Comparison of ENCODE assay signal across 26 mouse cellular contexts in the genomic region with DNA sequence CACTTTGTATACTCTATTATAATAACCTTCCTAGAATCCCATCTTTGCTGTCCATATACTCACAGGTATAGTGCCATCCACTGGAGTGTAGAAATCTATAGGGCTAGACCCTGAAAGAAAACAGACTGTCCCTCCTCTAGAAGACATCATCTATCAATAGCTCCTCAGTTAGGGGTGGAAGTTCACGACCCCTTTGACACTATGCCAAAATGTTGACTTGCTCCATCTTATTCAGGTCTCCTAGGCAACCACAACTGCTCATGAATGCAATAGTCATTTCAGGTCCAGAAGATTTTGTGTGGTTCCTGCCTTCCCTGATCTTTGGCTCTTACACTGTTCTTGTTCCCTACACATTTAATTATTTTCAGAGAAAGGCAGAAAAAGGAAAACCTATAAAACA.
A peak's percentile ranks its signal among the peaks of the same experiment; 100 is the strongest.
DNase-seq lines count a peak whose midpoint lies in the region; ATAC-seq and TF ChIP-seq lines count a peak whose summit lies in the region.
"Had no signal": no experiment of that assay in that cellular context is flagged by ENCODE, and none has a peak within 500 bp of the region (broad histone marks: within the 10 kb centered on the region; RNA-seq: fewer than 3 reads in every experiment).

No protein-coding gene starts in this region.

- H3K27ac ChIP-seq in hindbrain, embryonic 10.5 days: no peak overlapping the region
- H3K27ac ChIP-seq in hindbrain, embryonic 13.5 days: no peak overlapping the region
- H3K27ac ChIP-seq in left cerebral cortex, adult 2 months: no peak overlapping the region
- H3K27ac ChIP-seq: embryonic facial prominence, embryonic 10.5 days; embryonic facial prominence, embryonic 12.5 days; forebrain, embryonic 13.5 days; forebrain, embryonic 15.5 days had no signal

- ATAC-seq in hindbrain, embryonic 13.5 days (ENCODE audit: low FRiP score): no peak
- no peak for ATAC-seq in megakaryocyte progenitor cell, adult 5-6 weeks (replicated peaks; ENCODE audit: poor library complexity)
- ATAC-seq: activated CD4-positive, CD25-positive, alpha-beta regulatory T cell, adult 4 months; CD4-positive, CD25-positive, alpha-beta regulatory T cell, adult 4 months; forebrain, embryonic 13.5 days; forebrain, embryonic 15.5 days; forebrain, postnatal 0 days; Patski had no signal

- intact Hi-C loops in left cerebral cortex, adult 2 months (cut with DNase I): no loop called here
- intact Hi-C loops in left cerebral cortex, postnatal 14 days (cut with DNase I): no loop called here

- peaks cover 50% of the 10 kb centered on the region for H3K4me1 ChIP-seq in hindbrain, embryonic 10.5 days (replicated peaks)
- peaks cover 17% of the 10 kb centered on the region for H3K4me1 ChIP-seq in hindbrain, embryonic 13.5 days (replicated peaks)

- no peaks in the 10 kb centered on the region for H3K27me3 ChIP-seq in hindbrain, embryonic 10.5 days (ENCODE audit: insufficient read depth, poor library complexity, severe bottlenecking)
- no peaks in the 10 kb centered on the region for H3K27me3 ChIP-seq in hindbrain, embryonic 13.5 days
- H3K27me3 ChIP-seq: CH12.LX; embryonic facial prominence, embryonic 12.5 days; forebrain, embryonic 13.5 days; forebrain, embryonic 15.5 days; Patski had no signal

- no peak overlapping the region for H3K9ac ChIP-seq in hindbrain, embryonic 13.5 days
- H3K9ac ChIP-seq: embryonic facial prominence, embryonic 12.5 days; forebrain, embryonic 13.5 days; forebrain, embryonic 15.5 days; forebrain, postnatal 0 days had no signal

- no peak for TF ChIP-seq CTCF in left cerebral cortex, adult 2 months (IDR thresholded peaks at IDR 0.05)

- H3K36me3 ChIP-seq in hindbrain, embryonic 10.5 days: no peaks in the 10 kb centered on the region
- H3K36me3 ChIP-seq in hindbrain, embryonic 13.5 days: no peaks in the 10 kb centered on the region
- H3K36me3 ChIP-seq: embryonic facial prominence, embryonic 10.5 days; embryonic facial prominence, embryonic 12.5 days; forebrain, embryonic 15.5 days; G1E had no signal

- no peak overlapping the region for H3K4me3 ChIP-seq in hindbrain, embryonic 10.5 days
- no peak overlapping the region for H3K4me3 ChIP-seq in hindbrain, embryonic 13.5 days
- H3K4me3 ChIP-seq in left cerebral cortex, adult 2 months: no peak overlapping the region
- H3K4me3 ChIP-seq: embryonic facial prominence, embryonic 10.5 days; embryonic facial prominence, embryonic 12.5 days; forebrain, embryonic 13.5 days; forebrain, embryonic 15.5 days had no signal

- no peak overlapping the region for H3K4me2 ChIP-seq in hindbrain, embryonic 13.5 days
- H3K4me2 ChIP-seq: embryonic facial prominence, embryonic 12.5 days; forebrain, embryonic 13.5 days; forebrain, embryonic 15.5 days had no signal

- 26% methylated on average over 1 of the region's 1 CpGs for whole genome bisulfite sequencing in hindbrain, embryonic 10.5 days
- WGBS in hindbrain, embryonic 13.5 days: 9% methylated on average over 1 of the region's 1 CpGs

- DNase-seq in hindbrain, embryonic 10.5 days (ENCODE audit: low spot score): peak; percentile 52
- DNase-seq in embryo, embryonic 10 days (ENCODE audit: low spot score): peak; percentile 76
- peak; percentile 66 for DNase-seq in embryo, embryonic 10.5 days (ENCODE audit: low spot score)
- DNase-seq in embryo, embryonic 9.5 days (ENCODE audit: extremely low spot score): peak; percentile 51
- DNase-seq in left cerebral cortex, adult 2 months (ENCODE audit: extremely low spot score in 1 of 2, low spot score in 2 of 2): no peak
- no peak for DNase-seq in left cerebral cortex, postnatal 14 days (ENCODE audit: low spot score in 2 of 2)
- DNase-seq: adrenal gland, adult 8-10 months; adrenal gland, postnatal 14 days; adrenal gland, postnatal 36 days; cerebellum, adult 11-12 months; cerebellum, adult 2 months; cerebellum, adult 9-10 months; cerebellum, postnatal 10 days; cerebellum, postnatal 25 days; forebrain, postnatal 0 days had no signal

- H3K9me3 ChIP-seq in hindbrain, embryonic 10.5 days: peaks cover 6% of the 10 kb centered on the region; the same call in 1 of the 2 replicates
- no peaks in the 10 kb centered on the region for H3K9me3 ChIP-seq in hindbrain, embryonic 13.5 days
- H3K9me3 ChIP-seq: embryonic facial prominence, embryonic 10.5 days; embryonic facial prominence, embryonic 12.5 days; forebrain, embryonic 15.5 days; G1E had no signal

Comparison
In these comparisons a context has a peak if more than half of its experiments do, and no peak if none do; other contexts are left out.
1. DNase-seq: peak in hindbrain, embryonic 10.5 days (single experiment), embryo, embryonic 10 days (single experiment), embryo, embryonic 10.5 days (single experiment) and embryo, embryonic 9.5 days (single experiment); none in left cerebral cortex, adult 2 months (0 of 2) and left cerebral cortex, postnatal 14 days (0 of 2).